Mouse (Mus musculus): ENCODE data around the gene Gosr1. TPM values are rescaled to one million over a fixed set of nuclear protein-coding genes. Genes with fewer than 3 reads are reported as not detected.
A peak's percentile ranks its signal among the peaks of the same experiment; 100 is the strongest.
"Not testable (repeated sequence)": the region's sequence is repeated elsewhere in the genome, so short reads cannot be mapped to it uniquely, and the experiment has no call there.

The Gosr1 gene
- total RNA-seq (2021) = 10 to 100 TPM; 43.2 to 46.4 TPM
- long read RNA-seq, experiment 1, full-length matches to known transcripts = 53 of 64 reads
- long read RNA-seq, experiment 1, partial matches to known transcripts = 2 of 64 reads
- long read RNA-seq, experiment 1, other reads (novel, unspliced or antisense) = 9 of 64 reads
- long read RNA-seq, experiment 2, full-length matches to known transcripts = 34 of 40 reads
- long read RNA-seq, experiment 2, partial matches to known transcripts = 1 of 40 reads
- long read RNA-seq, experiment 2, other reads (novel, unspliced or antisense) = 5 of 40 reads

- intact Hi-C loops (cut with DNase I) = loop anchor here (1.0 to 5.0 kb wide), 2 partner anchors 86 to 108 kb away; partner anchors contain the start of gene Trarg1
Observed at GRCm38 (mm10) chr11:76763053-76763740, at the start of gene Gosr1. Gene Gosr1 (minus strand): TSS chr11:76763579.

GRCm38 (mm10) chr11:76810706-76811495 is 47.5 kb upstream of the Gosr1 start:
- DNase-seq (ENCODE audit: low spot score in 2 of 2) = no peak
- intact Hi-C loops (cut with DNase I) = loop anchor here (5.0 kb wide), 2 partner anchors 36 to 81 kb away; partner anchors contain the start of gene Cpd

More at GRCm38 (mm10) chr11:76763053-76763740, at the start of gene Gosr1:
- peak; percentile 95 to 97 for DNase-seq (ENCODE audit: low spot score in 2 of 2)

GRCm38 (mm10) chr11:76809450-76809849 is 46.1 kb upstream of the Gosr1 start:
- DNase-seq (ENCODE audit: low spot score in 2 of 2) = peak; percentile 12 to 57
- intact Hi-C loops (cut with DNase I) = no loop called here

GRCm38 (mm10) chr11:76808550-76808949 is 45.2 kb upstream of the Gosr1 start:
- no peak for DNase-seq (ENCODE audit: low spot score in 2 of 2)
- intact Hi-C loops (cut with DNase I) = no loop called here

- DNase-seq (ENCODE audit: low spot score in 2 of 2) = no peak
- intact Hi-C loops (cut with DNase I) = no loop called here
Observed at GRCm38 (mm10) chr11:76807007-76807679, 43.8 kb upstream of the Gosr1 start.

GRCm38 (mm10) chr11:76806026-76806425 is 42.6 kb upstream of the Gosr1 start:
- intact Hi-C loops (cut with DNase I) = no loop called here
- no peak for DNase-seq (ENCODE audit: low spot score in 2 of 2)

GRCm38 (mm10) chr11:76805072-76805471 is 41.7 kb upstream of the Gosr1 start:
- intact Hi-C loops (cut with DNase I); DNase-seq (ENCODE audit: low spot score in 2 of 2): not testable (repeated sequence)

- DNase-seq (ENCODE audit: low spot score in 2 of 2) = no peak
- intact Hi-C loops (cut with DNase I) = no loop called here
Observed at GRCm38 (mm10) chr11:76803266-76803665, 39.9 kb upstream of the Gosr1 start.

GRCm38 (mm10) chr11:76797236-76797635 is 33.9 kb upstream of the Gosr1 start:
- intact Hi-C loops (cut with DNase I) = loop anchor here (10.0 kb wide), 1 partner anchor 148 kb away; no protein-coding TSS in a partner anchor
- no peak for DNase-seq (ENCODE audit: low spot score in 2 of 2)

- peak in 1 of 2 experiments; percentile 22 for DNase-seq (ENCODE audit: low spot score in 2 of 2)
- intact Hi-C loops (cut with DNase I) = loop anchor here (10.0 kb wide), 1 partner anchor 149 kb away; no protein-coding TSS in a partner anchor
Observed at GRCm38 (mm10) chr11:76795326-76795725, 31.9 kb upstream of the Gosr1 start.

- no peak for DNase-seq (ENCODE audit: low spot score in 2 of 2)
Observed at GRCm38 (mm10) chr11:76791331-76791730, 28.0 kb upstream of the Gosr1 start.

GRCm38 (mm10) chr11:76789252-76789651 is 25.9 kb upstream of the Gosr1 start:
- DNase-seq (ENCODE audit: low spot score in 2 of 2) = peak; percentile 50 to 68
- intact Hi-C loops (cut with DNase I) = loop anchor here (5.0 kb wide), 1 partner anchor 103 kb away; no protein-coding TSS in a partner anchor

More at GRCm38 (mm10) chr11:76791331-76791730, 28.0 kb upstream of the Gosr1 start:
- intact Hi-C loops (cut with DNase I) = loop anchor here (10.0 kb wide), 1 partner anchor 153 kb away; no protein-coding TSS in a partner anchor

- no peak for DNase-seq (ENCODE audit: low spot score in 2 of 2)
- intact Hi-C loops (cut with DNase I) = no loop called here
Observed at GRCm38 (mm10) chr11:76775533-76775932, 12.2 kb upstream of the Gosr1 start.

GRCm38 (mm10) chr11:76773811-76774210 is 10.4 kb upstream of the Gosr1 start:
- intact Hi-C loops (cut with DNase I) = no loop called here
- DNase-seq (ENCODE audit: low spot score in 2 of 2) = no peak

- no peak for DNase-seq (ENCODE audit: low spot score in 2 of 2)
- intact Hi-C loops (cut with DNase I) = no loop called here
Observed at GRCm38 (mm10) chr11:76770566-76770965, 7.2 kb upstream of the Gosr1 start.

GRCm38 (mm10) chr11:76763741-76764122 is 353 bp upstream of the Gosr1 start:
- no peak for DNase-seq (ENCODE audit: low spot score in 2 of 2)
- intact Hi-C loops (cut with DNase I) = loop anchor here (1.0 to 5.0 kb wide), 2 partner anchors 86 to 108 kb away; partner anchors contain the start of gene Trarg1

GRCm38 (mm10) chr11:76752276-76752675 is 11.1 kb downstream of the Gosr1 start:
- intact Hi-C loops (cut with DNase I) = no loop called here
- DNase-seq (ENCODE audit: low spot score in 2 of 2) = no peak

- DNase-seq (ENCODE audit: low spot score in 2 of 2) = no peak
- intact Hi-C loops (cut with DNase I) = no loop called here
Observed at GRCm38 (mm10) chr11:76748819-76749218, 14.6 kb downstream of the Gosr1 start.

GRCm38 (mm10) chr11:76745921-76746320 is 17.5 kb downstream of the Gosr1 start:
- no peak for DNase-seq (ENCODE audit: low spot score in 2 of 2)
- intact Hi-C loops (cut with DNase I) = no loop called here

Measured in left cerebral cortex, postnatal 14 days (tissue).